Mouse (Mus musculus) G1E (cell line): Measurements from ENCODE around the gene Akt3.

Experiments
- CTCF ChIP-seq: IDR thresholded peaks from 2 replicates; pipeline ENCODE4 v1.5.1; 2012; ENCODE audit warnings: low read depth, low read length, inconsistent platforms, mixed read lengths
- GATA1 ChIP-seq: IDR thresholded peaks from 2 replicates; pipeline ENCODE4 v1.6.1; 2012; ENCODE audit warnings: borderline replicate concordance, low read length, inconsistent platforms, mixed read lengths
- GATA2 ChIP-seq: IDR thresholded peaks from 2 replicates; pipeline ENCODE4 v1.6.1; 2012; ENCODE audit warnings: low read depth, low read length, inconsistent platforms, borderline replicate concordance
- POLR2AphosphoS5 ChIP-seq: IDR thresholded peaks from 2 replicates; pipeline ENCODE4 v1.6.1; 2012; ENCODE audit warnings: low read depth, low read length, inconsistent platforms; ENCODE audit not compliant: insufficient replicate concordance
- TAL1 ChIP-seq: conservative IDR thresholded peaks from 2 replicates; pipeline ENCODE4 v1.6.1; 2012; ENCODE audit warnings: low read depth, low read length, inconsistent platforms, mixed read lengths

DNA sequence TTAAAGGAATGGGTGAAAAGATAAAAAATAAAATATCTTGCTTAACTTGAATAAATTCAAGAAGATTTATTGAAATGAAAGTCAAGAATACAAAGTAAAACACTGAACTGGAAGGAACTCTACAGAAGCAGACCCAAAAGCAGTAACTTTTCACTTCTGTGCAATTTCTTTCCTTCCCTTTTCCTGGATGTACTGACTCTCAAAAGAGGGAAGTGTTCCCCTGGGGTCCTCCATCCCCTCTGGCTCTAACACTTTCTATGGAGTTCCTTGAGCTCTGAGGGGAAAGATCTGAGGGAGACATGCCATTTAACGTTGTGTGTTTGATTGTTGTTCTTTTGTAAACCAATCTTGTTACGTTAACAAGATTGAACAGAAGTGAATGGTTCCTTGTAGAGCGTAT is 66.4 kb downstream of the Akt3 start:
- TF ChIP-seq CTCF (no peak), POLR2AphosphoS5 (no peak), GATA1 (no peak), TAL1 (no peak), GATA2 (no peak)
